Mouse (Mus musculus) megakaryocyte-erythroid progenitor cell, adult 5 weeks (primary cell): ENCODE measurements around the gene Serpinb6d. TPM values are rescaled to one million over a fixed set of nuclear protein-coding genes. Genes with fewer than 3 reads are reported as not detected.

Experiments
- polyA plus RNA-seq: library from polyadenylated mRNA; stranded (reverse); fragments of >175 nt; gene quantifications from 2 replicates; pipeline ENCODE4 v1.2.3, GENCODE M21; 2012

The Serpinb6d gene
- not detected in 2 replicates for polyA plus RNA-seq

GRCm38 (mm10) chr13:33661105-33661504 is at the start of gene Serpinb6d:
Serpinb6d (plus strand) TSS chr13:33661405.

Other genes starting within 250 kb of the Serpinb6d start
- gene Serpinb9g, start 176.6 kb upstream of the Serpinb6d start, polyA plus RNA-seq, result not detected in 2 replicates
- gene Serpinb6e, start 182.0 kb downstream of the Serpinb6d start, polyA plus RNA-seq, result not detected in 2 replicates
- not detected in 2 replicates for gene Serpinb6c, start 244.3 kb downstream of the Serpinb6d start, polyA plus RNA-seq